Mouse (Mus musculus): ENCODE results near the gene Smo. TPM values are rescaled to one million over a fixed set of nuclear protein-coding genes. Genes with fewer than 3 reads are reported as not detected.

Gene Smo
- polyA plus RNA-seq, 1 experiment from 2014 or later = 3.2 TPM

DNA sequence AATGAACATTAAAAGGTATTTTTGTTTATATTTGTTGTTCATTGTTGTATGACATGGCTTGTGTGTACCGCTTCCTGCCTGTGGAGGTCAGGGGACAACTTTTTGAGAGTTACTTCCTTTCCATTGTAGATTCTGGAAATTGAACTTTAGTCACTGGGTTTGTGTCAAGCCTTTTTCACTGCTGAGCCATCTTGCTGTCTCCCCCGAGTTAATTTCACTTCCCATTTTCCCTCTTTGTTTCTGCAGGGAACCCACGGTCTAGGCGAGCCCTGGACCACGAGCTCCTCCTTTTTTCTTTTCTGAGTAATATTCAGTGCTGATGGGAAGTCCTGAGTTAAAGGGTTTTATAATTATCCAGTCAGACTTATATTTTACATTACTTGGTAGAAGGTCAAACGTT is 59.3 kb downstream of the Smo start:
- Histone ChIP-seq H3K27me3 (no peaks in the 10 kb centered on the region), H3K4me2 (no peak overlapping the region), H3K36me3 (replicated peaks) (no peaks in the 10 kb centered on the region), H3K4me3 (replicated peaks) (no peak overlapping the region), H3K4me1 (replicated peaks) (peaks cover 17% of the 10 kb centered on the region; the same call in 1 of the 2 replicates), H3K9me3 (replicated peaks) (no peaks in the 10 kb centered on the region), H3K9ac (no peak overlapping the region), H3K27ac (replicated peaks) (no peak overlapping the region)
- 47% methylated on average over 6 of the region's 6 CpGs for WGBS (ENCODE audit: insufficient replicate concordance)
- ATAC-seq (ENCODE audit: insufficient read depth) = no peak

DNA sequence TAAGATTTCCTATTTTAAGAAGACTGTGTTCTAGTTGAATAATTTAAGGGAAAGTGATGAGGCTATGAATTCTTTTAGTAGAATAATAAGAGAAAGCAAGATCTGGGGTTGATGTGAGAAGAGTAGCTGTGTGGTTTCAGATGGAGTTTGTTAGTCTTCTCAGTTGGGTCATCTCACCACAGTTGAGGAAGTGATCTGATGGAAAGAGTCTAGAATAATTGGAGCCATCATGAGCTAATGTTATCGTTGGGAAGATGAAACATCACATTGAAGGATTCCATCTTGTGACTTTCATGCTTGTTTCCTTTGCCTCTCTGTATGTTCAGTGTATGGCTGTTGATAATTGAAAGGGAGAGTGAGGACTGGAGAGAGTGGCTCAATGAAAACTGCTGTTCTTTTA is 67.7 kb downstream of the Smo start:
- Histone ChIP-seq H3K4me2 (no peak overlapping the region), H3K4me3 (replicated peaks) (no peak overlapping the region), H3K36me3 (replicated peaks) (no peaks in the 10 kb centered on the region), H3K9ac (no peak overlapping the region), H3K9me3 (replicated peaks) (no peaks in the 10 kb centered on the region), H3K4me1 (replicated peaks) (peaks cover 8% of the 10 kb centered on the region; the same call in 1 of the 2 replicates), H3K27ac (replicated peaks) (no peak overlapping the region), H3K27me3 (no peaks in the 10 kb centered on the region)
- 75% methylated on average over 1 of the region's 1 CpGs for WGBS (ENCODE audit: insufficient replicate concordance)
- no peak for ATAC-seq (ENCODE audit: insufficient read depth)

DNA sequence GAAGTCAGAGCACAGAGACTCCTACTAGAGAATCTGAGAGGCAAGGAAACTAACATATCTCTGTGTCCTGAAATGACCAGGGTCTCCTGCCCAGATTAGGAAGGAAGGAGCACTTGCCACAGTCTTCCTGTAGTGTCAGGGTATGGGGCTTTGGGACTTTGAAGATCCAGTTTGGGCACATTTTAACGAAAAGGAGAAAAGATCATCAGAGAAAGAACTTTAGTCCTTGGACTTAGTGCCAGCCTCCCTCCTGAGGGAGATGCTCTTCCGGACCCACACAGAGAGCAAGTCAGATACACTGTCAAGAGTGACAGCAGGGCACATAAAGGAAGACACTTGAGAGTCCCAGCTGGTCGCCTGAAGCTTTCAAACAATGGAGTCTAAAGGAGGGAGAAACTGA is 68.7 kb downstream of the Smo start:
- Histone ChIP-seq H3K27me3 (no peaks in the 10 kb centered on the region), H3K9ac (no peak overlapping the region), H3K4me3 (replicated peaks) (no peak overlapping the region), H3K27ac (replicated peaks) (no peak overlapping the region), H3K4me2 (no peak overlapping the region), H3K36me3 (replicated peaks) (no peaks in the 10 kb centered on the region), H3K9me3 (replicated peaks) (no peaks in the 10 kb centered on the region), H3K4me1 (replicated peaks) (peaks cover 7% of the 10 kb centered on the region; the same call in 1 of the 2 replicates)
- 39% methylated on average over 3 of the region's 3 CpGs for WGBS (ENCODE audit: insufficient replicate concordance)
- ATAC-seq (ENCODE audit: insufficient read depth) = no peak

DNA sequence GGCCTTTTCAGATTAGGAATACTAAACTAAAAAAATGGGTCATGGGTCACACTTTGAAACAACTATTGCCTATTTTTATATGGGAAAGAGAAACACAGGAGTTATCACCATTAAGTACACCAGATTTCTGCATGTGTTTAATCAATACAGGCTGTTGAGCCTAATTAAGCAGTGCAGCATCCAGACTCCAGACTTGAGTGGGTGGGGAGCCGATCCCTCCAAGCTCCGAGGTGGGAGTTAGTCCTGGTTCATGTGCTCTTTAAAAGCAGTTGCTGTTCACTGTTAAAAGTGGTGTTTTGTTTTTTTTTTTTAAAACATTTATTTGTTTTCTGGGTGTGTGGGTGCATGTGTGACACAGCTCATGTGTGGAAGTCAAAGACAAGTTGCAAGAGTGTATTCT is 70.1 kb downstream of the Smo start:
- no peak for ATAC-seq (ENCODE audit: insufficient read depth)

More for the DNA sequence above, 70.1 kb downstream of the Smo start:
- Histone ChIP-seq H3K27ac (replicated peaks) (no peak overlapping the region), H3K27me3 (no peaks in the 10 kb centered on the region), H3K4me3 (replicated peaks) (no peak overlapping the region), H3K36me3 (replicated peaks) (no peaks in the 10 kb centered on the region), H3K9ac (no peak overlapping the region), H3K4me2 (no peak overlapping the region), H3K9me3 (replicated peaks) (no peaks in the 10 kb centered on the region), H3K4me1 (replicated peaks) (no peaks in the 10 kb centered on the region)
- WGBS (ENCODE audit: insufficient replicate concordance) = 73% methylated on average over 2 of the region's 2 CpGs

Other genes starting within 250 kb of the Smo start
- 1.6 and 2.9 TPM in 2 replicates for gene Kcp, start 227.6 kb upstream of the Smo start, polyA plus RNA-seq (2015; fragmentation: Nextera tagmentation; extraction: Ambion mirVana)
- 10.7 and 11.5 TPM in 2 replicates for gene Irf5, start 208.9 kb upstream of the Smo start, polyA plus RNA-seq (2015; fragmentation: Nextera tagmentation; extraction: Ambion mirVana)
- 31.5 and 32.0 TPM in 2 replicates for gene Tnpo3, start 125.6 kb upstream of the Smo start, polyA plus RNA-seq (2015; fragmentation: Nextera tagmentation; extraction: Ambion mirVana)
- gene Tspan33, start 41.3 kb upstream of the Smo start, polyA plus RNA-seq (2015; fragmentation: Nextera tagmentation; extraction: Ambion mirVana) = 184 and 205 TPM in 2 replicates
- gene Ahcyl2, start 32.5 kb downstream of the Smo start, polyA plus RNA-seq (2015; fragmentation: Nextera tagmentation; extraction: Ambion mirVana) = 3.8 and 4.6 TPM in 2 replicates
- 0.21 and 0.38 TPM in 2 replicates for gene Strip2, start 181.5 kb downstream of the Smo start, polyA plus RNA-seq (2015; fragmentation: Nextera tagmentation; extraction: Ambion mirVana)